8 mouse cellular contexts compared by ENCODE assay signal in genomic region chr19:8735389-8736159, GRCm38 (mm10). TPM values are rescaled to one million over a fixed set of nuclear protein-coding genes. Genes with fewer than 3 reads are reported as not detected.
A peak's percentile ranks its signal among the peaks of the same experiment; 100 is the strongest.
DNase-seq lines count a peak whose midpoint lies in the region; ATAC-seq lines count a peak whose summit lies in the region.

Wdr74 (plus strand) TSS chr19:8735827.

- peaks cover 32% of the 10 kb centered on the region for H3K36me3 ChIP-seq in hindbrain, embryonic 13.5 days

- H3K27me3 ChIP-seq in hindbrain, embryonic 13.5 days: no peaks in the 10 kb centered on the region; the same call in 1 of the 2 replicates

- H3K4me2 ChIP-seq in hindbrain, embryonic 13.5 days: peak within 1 kb of the TSS; percentile 95

- peak; percentile 93 for DNase-seq in R1 (ENCODE audit: low read depth, low spot score)
- DNase-seq in cerebellum, postnatal 25 days: peak; percentile 96 to 97
- peak; percentile 89 to 91 for DNase-seq in frontal cortex, postnatal 25 days (ENCODE audit: low spot score in 2 of 2)
- DNase-seq in layer of hippocampus, postnatal 25 days (ENCODE audit: extremely low spot score in 1 of 2, low spot score in 1 of 2): peak; percentile 89 to 95
- DNase-seq in lung, postnatal 14 days: peak; percentile 92
- DNase-seq in ovary, postnatal 36 days (ENCODE audit: low spot score): peak; percentile 89
- peak; percentile 92 for DNase-seq in thymus, postnatal 14 days

- peak; percentile 94 for ATAC-seq in hindbrain, embryonic 13.5 days (ENCODE audit: low FRiP score)

- H3K4me1 ChIP-seq in hindbrain, embryonic 13.5 days (replicated peaks): peaks cover 22% of the 10 kb centered on the region

- peak within 1 kb of the TSS; percentile 85 for H3K4me3 ChIP-seq in hindbrain, embryonic 13.5 days

- peak within 1 kb of the TSS; percentile 87 for H3K9ac ChIP-seq in hindbrain, embryonic 13.5 days

- H3K9me3 ChIP-seq in hindbrain, embryonic 13.5 days: no peaks in the 10 kb centered on the region

- H3K27ac ChIP-seq in hindbrain, embryonic 13.5 days: peak within 1 kb of the TSS; percentile 81

- under 1% methylated on average over 32 of the region's 32 CpGs for WGBS in hindbrain, embryonic 13.5 days

RNA-seq across cellular contexts. Expression of gene Wdr74, which starts in this region (rescaled TPM):
- 82.6 and 89.9 TPM in 2 replicates for polyA plus RNA-seq in hindbrain, embryonic 13.5 days (2015; fragmentation: Nextera tagmentation; extraction: Ambion mirVana)
- 10 to 100 TPM; 43.9 to 53.6 TPM for total RNA-seq in layer of hippocampus, postnatal 25 days (2021)

Comparison
In these comparisons a context has a peak if more than half of its experiments do, and no peak if none do; other contexts are left out.
1. Peak in every context shown above with its lines: DNase-seq, ATAC-seq, H3K4me3 ChIP-seq and H3K27ac ChIP-seq.